Mouse (Mus musculus): ENCODE measurements around the gene Sfr1. TPM values are rescaled to one million over a fixed set of nuclear protein-coding genes. Genes with fewer than 3 reads are reported as not detected.

The Sfr1 gene
- total and polyA plus RNA-seq, 3 experiments = 83.7 to 198 (median 114) TPM

DNA sequence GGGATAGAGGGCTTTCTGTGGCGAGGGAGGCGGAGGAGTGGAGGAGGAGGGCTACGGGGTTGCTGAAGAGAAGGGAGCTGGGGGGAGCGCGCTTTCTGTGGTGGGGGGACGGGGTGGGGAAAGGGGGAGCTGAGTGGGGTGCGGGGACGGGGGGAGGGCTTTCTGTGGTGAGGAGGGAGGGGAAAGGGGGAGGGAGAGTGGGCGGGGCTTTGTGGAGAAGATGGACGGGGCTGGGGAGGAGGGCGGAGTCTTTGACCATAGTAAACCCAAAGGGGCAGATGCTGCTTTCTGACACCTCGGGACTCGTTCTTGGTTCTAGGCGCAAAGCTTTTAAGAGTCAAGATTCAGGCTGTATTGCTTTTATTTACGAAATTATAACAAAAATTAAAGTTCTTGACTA is 449 bp downstream of the Sfr1 start:
- Histone ChIP-seq H3K79me2 (replicated peaks; ENCODE audit: control insufficient read depth, extremely low read depth, insufficient read depth, poor library complexity, severe bottlenecking) (peaks cover 9% of the 10 kb centered on the region), H3K27me3 (replicated peaks) (no peaks in the 10 kb centered on the region), H3K27ac (ENCODE audit: insufficient read depth, low read depth) (peak overlapping the region; percentile 86), H3K4me3 (replicated peaks in 1 of 3; ENCODE audit: low read depth in 2 of 3, low read length in 2 of 3, poor library complexity in 1 of 3) (peak overlapping the region; percentile 76 to 92 (median 86)), H3K9ac (ENCODE audit: insufficient read depth, low read depth) (peak overlapping the region; percentile 78), H3K4me1 (ENCODE audit: control insufficient read depth in 1 of 2, insufficient read depth in 2 of 2) (peaks cover 7 to 50% of the 10 kb centered on the region in 2 experiments), H3K4me2 (ENCODE audit: insufficient read depth, low read depth, poor library complexity, severe bottlenecking) (peak overlapping the region; percentile 23; the same call in 1 of the 2 replicates), H3K36me3 (replicated peaks in 1 of 2; ENCODE audit: control insufficient read depth in 1 of 2, insufficient read depth in 1 of 2, low read length in 1 of 2) (peaks cover 35 to 44% of the 10 kb centered on the region in 2 experiments), H3K9me3 (replicated peaks; ENCODE audit: low read length) (no peaks in the 10 kb centered on the region)
- DNase-seq (ENCODE audit: extremely low read depth) = peak; percentile 78
- dilution Hi-C loops (cut with MboI; ENCODE audit: extremely low pct_ligation_motif_present, extremely low pct_unique_long_range_greater_than_20kb, low sequenced_read_pairs) (no loop called here), in situ Hi-C loops (cut with MboI; ENCODE audit: low pct_ligation_motif_present, low pct_unique_long_range_greater_than_20kb, low sequenced_read_pairs) (no loop called here)
- TF ChIP-seq ELF1 (IDR thresholded peaks at IDR 0.05; ENCODE audit: low read depth, low read length) (no peak), CTCF (conservative IDR thresholded peaks at IDR 0.05 in 1 of 2, IDR thresholded peaks at IDR 0.05 in 1 of 2; ENCODE audit: low read depth in 2 of 2, low read length in 2 of 2) (no peak), TCF12 (IDR thresholded peaks at IDR 0.05; ENCODE audit: low read depth, low read length) (no peak), JUND (conservative IDR thresholded peaks at IDR 0.05; ENCODE audit: low read depth, low read length) (no peak), EP300 (IDR thresholded peaks at IDR 0.05; ENCODE audit: low read length) (no peak), CHD1 (IDR thresholded peaks at IDR 0.05; ENCODE audit: low read depth, low read length) (no peak), TBP (conservative IDR thresholded peaks at IDR 0.05; ENCODE audit: low read depth, low read length) (no peak), PAX5 (IDR thresholded peaks at IDR 0.05; ENCODE audit: low read length) (no peak), SMC3 (IDR thresholded peaks at IDR 0.05; ENCODE audit: low read depth, low read length) (no peak), RCOR1 (conservative IDR thresholded peaks at IDR 0.05; ENCODE audit: low read depth, low read length) (no peak), UBTF (IDR thresholded peaks at IDR 0.05; ENCODE audit: low read depth, low read length) (no peak), MYC (IDR thresholded peaks at IDR 0.05; ENCODE audit: low read depth, low read length) (no peak)

DNA sequence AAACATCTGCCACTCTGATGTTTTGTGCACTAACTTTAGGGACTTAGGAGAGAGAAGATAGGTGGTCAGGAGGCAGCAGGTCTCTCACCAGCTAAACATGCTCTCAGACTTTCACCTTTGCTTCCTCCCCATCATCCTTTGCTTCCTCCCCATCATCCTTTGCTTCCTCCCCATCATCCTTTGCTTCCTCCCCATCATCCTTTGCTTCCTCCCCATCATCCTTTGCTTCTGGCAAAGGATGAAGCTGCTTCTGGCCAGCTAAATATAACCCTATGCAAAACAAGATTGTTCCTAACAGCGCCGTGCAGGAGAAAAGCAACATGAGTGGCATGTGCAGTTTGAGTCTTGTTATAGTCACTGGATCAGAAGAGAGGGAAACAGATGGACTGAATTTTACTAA is 15.6 kb downstream of the Sfr1 start:
- Histone ChIP-seq H3K79me2 (replicated peaks; ENCODE audit: control insufficient read depth, extremely low read depth, insufficient read depth, poor library complexity, severe bottlenecking) (no peaks in the 10 kb centered on the region), H3K9me3 (replicated peaks; ENCODE audit: low read length) (no peaks in the 10 kb centered on the region), H3K27ac (ENCODE audit: insufficient read depth, low read depth) (no peak overlapping the region), H3K4me1 (ENCODE audit: control insufficient read depth in 1 of 2, insufficient read depth in 2 of 2) (peaks cover 6 to 9% of the 10 kb centered on the region in 2 experiments; a peak in 3 of 4 replicates), H3K9ac (ENCODE audit: insufficient read depth, low read depth) (peak overlapping the region; percentile 33; the same call in 1 of the 2 replicates), H3K4me3 (replicated peaks in 1 of 3; ENCODE audit: low read depth in 2 of 3, low read length in 2 of 3, poor library complexity in 1 of 3) (peak overlapping the region in 2 of 3 experiments; percentile 2 to 44), H3K27me3 (replicated peaks) (no peaks in the 10 kb centered on the region), H3K4me2 (ENCODE audit: insufficient read depth, low read depth, poor library complexity, severe bottlenecking) (peak overlapping the region; percentile 22; the same call in 1 of the 2 replicates), H3K36me3 (replicated peaks in 1 of 2; ENCODE audit: control insufficient read depth in 1 of 2, insufficient read depth in 1 of 2, low read length in 1 of 2) (peaks cover 0 to 9% of the 10 kb centered on the region in 2 experiments)
- dilution Hi-C loops (cut with MboI; ENCODE audit: extremely low pct_ligation_motif_present, extremely low pct_unique_long_range_greater_than_20kb, low sequenced_read_pairs) (no loop called here), in situ Hi-C loops (cut with MboI; ENCODE audit: low pct_ligation_motif_present, low pct_unique_long_range_greater_than_20kb, low sequenced_read_pairs) (no loop called here)
- DNase-seq (ENCODE audit: extremely low read depth) = peak; percentile 64
- TF ChIP-seq USF1 (IDR thresholded peaks at IDR 0.05; ENCODE audit: low read depth, low read length) = no peak
- TF ChIP-seq ZNF384 (IDR thresholded peaks at IDR 0.05; ENCODE audit: low read depth, low read length) = no peak
- TF ChIP-seq PAX5 (IDR thresholded peaks at IDR 0.05; ENCODE audit: low read length) = no peak
- TF ChIP-seq MEF2A (IDR thresholded peaks at IDR 0.05; ENCODE audit: borderline replicate concordance, low read depth, low read length) = peak; percentile 65; the same call in 1 of the 2 replicates
- no peak for TF ChIP-seq POLR2AphosphoS2 (IDR thresholded peaks at IDR 0.05; ENCODE audit: low read depth, low read length)
- peak; percentile 63 for TF ChIP-seq POLR2A (IDR thresholded peaks at IDR 0.05; ENCODE audit: low read depth, low read length)
- 0 out of 2 replicates have a peak, but pooled peaks have one; percentile 23 for TF ChIP-seq SIN3A (IDR thresholded peaks at IDR 0.05; ENCODE audit: low read length)
- peak; percentile 58; the same call in 1 of the 2 replicates for TF ChIP-seq ELF1 (IDR thresholded peaks at IDR 0.05; ENCODE audit: low read depth, low read length)
- TF ChIP-seq EP300 (IDR thresholded peaks at IDR 0.05; ENCODE audit: low read length) = no peak
- TF ChIP-seq KAT2A (IDR thresholded peaks at IDR 0.05; ENCODE audit: insufficient replicate concordance, low read length) = 0 out of 2 replicates have a peak, but pooled peaks have one; percentile 68
- peak; percentile 41; the same call in 1 of the 2 replicates for TF ChIP-seq NELFE (IDR thresholded peaks at IDR 0.05; ENCODE audit: low read depth, low read length)
- no peak for TF ChIP-seq ZC3H11A (IDR thresholded peaks at IDR 0.05; ENCODE audit: low read depth, low read length)
- no peak for TF ChIP-seq UBTF (IDR thresholded peaks at IDR 0.05; ENCODE audit: low read depth, low read length)
- TF ChIP-seq CHD1 (IDR thresholded peaks at IDR 0.05; ENCODE audit: low read depth, low read length) = no peak
- peak; percentile 45; the same call in 1 of the 2 replicates for TF ChIP-seq TCF12 (IDR thresholded peaks at IDR 0.05; ENCODE audit: low read depth, low read length)
- no peak for TF ChIP-seq SMC3 (IDR thresholded peaks at IDR 0.05; ENCODE audit: low read depth, low read length)
- no peak for TF ChIP-seq MAFK (IDR thresholded peaks at IDR 0.05; ENCODE audit: insufficient replicate concordance, low read length)
- no peak for TF ChIP-seq ZKSCAN1 (IDR thresholded peaks at IDR 0.05; ENCODE audit: borderline replicate concordance, low read depth, low read length)
- no peak for TF ChIP-seq NRF1 (IDR thresholded peaks at IDR 0.05; ENCODE audit: low read depth, low read length)
- peak; percentile 68; the same call in 1 of the 2 replicates for TF ChIP-seq TBP (conservative IDR thresholded peaks at IDR 0.05; ENCODE audit: low read depth, low read length)
- 0 out of 2 replicates have a peak, but pooled peaks have one; percentile 31 for TF ChIP-seq MAX (IDR thresholded peaks at IDR 0.05; ENCODE audit: low read length)
- peak; percentile 67 for TF ChIP-seq MYC (IDR thresholded peaks at IDR 0.05; ENCODE audit: low read depth, low read length)
- peak; percentile 85 for TF ChIP-seq HCFC1 (IDR thresholded peaks at IDR 0.05; ENCODE audit: low read depth, low read length)
- TF ChIP-seq CHD2 (IDR thresholded peaks at IDR 0.05; ENCODE audit: low read length) = 0 out of 2 replicates have a peak, but pooled peaks have one; percentile 13
- TF ChIP-seq RAD21 (IDR thresholded peaks at IDR 0.05; ENCODE audit: low read depth, low read length) = no peak
- TF ChIP-seq MXI1 (IDR thresholded peaks at IDR 0.05; ENCODE audit: low read depth, low read length) = peak; percentile 39; the same call in 1 of the 2 replicates
- no peak for TF ChIP-seq MAZ (IDR thresholded peaks at IDR 0.05; ENCODE audit: low read depth, low read length)
- TF ChIP-seq CTCF (conservative IDR thresholded peaks at IDR 0.05 in 1 of 2, IDR thresholded peaks at IDR 0.05 in 1 of 2; ENCODE audit: low read depth in 2 of 2, low read length in 2 of 2) = no peak
